ENCODE assay signal across 19 mouse cellular contexts in the genomic region with DNA sequence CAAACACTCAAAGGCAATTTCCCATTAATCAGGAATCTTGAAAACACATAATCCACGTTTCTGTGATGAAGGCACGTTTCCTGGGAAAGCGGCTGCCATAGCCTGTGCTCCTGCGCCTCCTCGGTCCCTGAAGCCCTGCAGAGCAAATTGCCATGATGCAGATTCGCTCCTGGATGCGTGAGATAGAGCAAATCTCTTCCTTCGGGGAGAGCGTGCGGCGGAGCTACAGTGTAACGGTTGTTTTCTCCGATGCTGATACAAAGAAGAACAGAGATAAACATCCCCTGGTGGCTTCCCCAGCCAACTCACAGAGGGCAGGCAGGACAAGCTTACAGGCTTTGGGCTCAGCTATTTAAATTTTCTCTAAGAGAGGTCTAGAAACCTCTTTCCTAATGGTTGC. TPM values are rescaled to one million over a fixed set of nuclear protein-coding genes. Genes with fewer than 3 reads are reported as not detected.
DNase-seq lines count a peak whose midpoint lies in the region; ATAC-seq and TF ChIP-seq lines count a peak whose summit lies in the region.
"Had no signal": no experiment of that assay in that cellular context is flagged by ENCODE, and none has a peak within 500 bp of the region (broad histone marks: within the 10 kb centered on the region; RNA-seq: fewer than 3 reads in every experiment).

No protein-coding gene starts in this region.

- H3K9ac ChIP-seq in intestine, postnatal 0 days (ENCODE audit: low read depth, low read length): peak overlapping the region; percentile 26; the same call in 1 of the 2 replicates
- no peak overlapping the region for H3K9ac ChIP-seq in intestine, embryonic 16.5 days (ENCODE audit: low read depth, low read length)
- no peak overlapping the region for H3K9ac ChIP-seq in liver, embryonic 14.5 days (replicated peaks)
- no peak overlapping the region for H3K9ac ChIP-seq in midbrain, embryonic 16.5 days (ENCODE audit: low read depth, low read length)
- no peak overlapping the region for H3K9ac ChIP-seq in heart, embryonic 11.5 days (ENCODE audit: low read depth, low read length)
- H3K9ac ChIP-seq: embryonic facial prominence, embryonic 13.5 days; liver, embryonic 15.5 days had no signal

- no peaks in the 10 kb centered on the region for H3K9me3 ChIP-seq in intestine, postnatal 0 days (ENCODE audit: control insufficient read depth)
- no peaks in the 10 kb centered on the region for H3K9me3 ChIP-seq in intestine, embryonic 16.5 days (ENCODE audit: control insufficient read depth, low read length)
- no peaks in the 10 kb centered on the region for H3K9me3 ChIP-seq in liver, embryonic 14.5 days (ENCODE audit: control insufficient read depth, low read length)
- H3K9me3 ChIP-seq in midbrain, embryonic 16.5 days (replicated peaks; ENCODE audit: control insufficient read depth, low read length, poor library complexity, severe bottlenecking): no peaks in the 10 kb centered on the region
- H3K9me3 ChIP-seq in heart, embryonic 11.5 days (replicated peaks; ENCODE audit: control insufficient read depth, low read length): no peaks in the 10 kb centered on the region
- H3K9me3 ChIP-seq: embryonic facial prominence, embryonic 13.5 days; heart, embryonic 10.5 days; limb, embryonic 10.5 days; liver, embryonic 15.5 days had no signal

- H3K27ac ChIP-seq in intestine, postnatal 0 days (ENCODE audit: low read depth, low read length): no peak overlapping the region
- H3K27ac ChIP-seq in intestine, embryonic 16.5 days (ENCODE audit: low read length): no peak overlapping the region
- H3K27ac ChIP-seq in liver, embryonic 14.5 days: no peak overlapping the region
- H3K27ac ChIP-seq in midbrain, embryonic 16.5 days (ENCODE audit: low read length): peak overlapping the region; percentile 52; the same call in 1 of the 2 replicates
- H3K27ac ChIP-seq in heart, embryonic 11.5 days (ENCODE audit: low read depth, low read length): no peak overlapping the region
- H3K27ac ChIP-seq: embryonic facial prominence, embryonic 13.5 days; heart, embryonic 10.5 days; limb, embryonic 10.5 days; liver, embryonic 15.5 days had no signal

- H3K4me2 ChIP-seq in intestine, postnatal 0 days (replicated peaks; ENCODE audit: low read depth): no peak overlapping the region
- no peak overlapping the region for H3K4me2 ChIP-seq in intestine, embryonic 16.5 days (ENCODE audit: low read depth, low read length)
- H3K4me2 ChIP-seq in liver, embryonic 14.5 days (ENCODE audit: low read depth): no peak overlapping the region
- peak overlapping the region; percentile 31; the same call in 1 of the 2 replicates for H3K4me2 ChIP-seq in midbrain, embryonic 16.5 days (ENCODE audit: low read length)
- no peak overlapping the region for H3K4me2 ChIP-seq in heart, embryonic 11.5 days
- H3K4me2 ChIP-seq: embryonic facial prominence, embryonic 13.5 days; liver, embryonic 15.5 days had no signal

- no peaks in the 10 kb centered on the region for H3K4me1 ChIP-seq in intestine, postnatal 0 days (replicated peaks; ENCODE audit: control insufficient read depth, insufficient read depth, low read length)
- H3K4me1 ChIP-seq in intestine, embryonic 16.5 days (ENCODE audit: control insufficient read depth, insufficient read depth, low read length): 0 out of 2 replicates have a peak, but pooled peaks cover 6% of the 10 kb centered on the region
- H3K4me1 ChIP-seq in liver, embryonic 14.5 days (replicated peaks; ENCODE audit: control insufficient read depth in 2 of 2, insufficient read depth in 2 of 2, low read length in 1 of 2): peaks cover 0 to 7% of the 10 kb centered on the region in 2 experiments; a peak in 1 of 4 replicates
- H3K4me1 ChIP-seq in midbrain, embryonic 16.5 days (ENCODE audit: control insufficient read depth, insufficient read depth, low read length): peaks cover 6% of the 10 kb centered on the region; the same call in 1 of the 2 replicates
- H3K4me1 ChIP-seq in heart, embryonic 11.5 days (ENCODE audit: control insufficient read depth, insufficient read depth, low read length): 0 out of 2 replicates have a peak, but pooled peaks cover 7% of the 10 kb centered on the region
- H3K4me1 ChIP-seq: embryonic facial prominence, embryonic 13.5 days had no signal

- TF ChIP-seq EP300 in liver, embryonic 14.5 days (IDR thresholded peaks at IDR 0.05; ENCODE audit: low read depth): peak; percentile 63

- H3K4me3 ChIP-seq in intestine, postnatal 0 days (ENCODE audit: low read depth, low read length): no peak overlapping the region
- no peak overlapping the region for H3K4me3 ChIP-seq in intestine, embryonic 16.5 days (ENCODE audit: low read length)
- H3K4me3 ChIP-seq in liver, embryonic 14.5 days (ENCODE audit: insufficient read depth in 1 of 2, low read depth in 2 of 2, low read length in 2 of 2): no peak overlapping the region
- no peak overlapping the region for H3K4me3 ChIP-seq in midbrain, embryonic 16.5 days (ENCODE audit: low read depth, low read length)
- no peak overlapping the region for H3K4me3 ChIP-seq in heart, embryonic 11.5 days (ENCODE audit: low read depth, low read length)
- H3K4me3 ChIP-seq: embryonic facial prominence, embryonic 13.5 days; heart, embryonic 10.5 days; limb, embryonic 10.5 days; liver, embryonic 15.5 days had no signal

- no peaks in the 10 kb centered on the region for H3K27me3 ChIP-seq in intestine, postnatal 0 days (replicated peaks; ENCODE audit: control insufficient read depth, insufficient read depth, low read length)
- H3K27me3 ChIP-seq in intestine, embryonic 16.5 days (replicated peaks; ENCODE audit: control insufficient read depth, insufficient read depth, low read length): no peaks in the 10 kb centered on the region
- no peaks in the 10 kb centered on the region for H3K27me3 ChIP-seq in liver, embryonic 14.5 days (ENCODE audit: control insufficient read depth, insufficient read depth, low read length)
- H3K27me3 ChIP-seq in midbrain, embryonic 16.5 days (ENCODE audit: control insufficient read depth, insufficient read depth, low read depth, low read length): no peaks in the 10 kb centered on the region
- H3K27me3 ChIP-seq in heart, embryonic 11.5 days (ENCODE audit: control insufficient read depth, insufficient read depth, low read length): no peaks in the 10 kb centered on the region
- H3K27me3 ChIP-seq: embryonic facial prominence, embryonic 13.5 days; liver, embryonic 15.5 days had no signal

- TF ChIP-seq CTCF in intestine, postnatal 0 days (IDR thresholded peaks at IDR 0.05; ENCODE audit: low read depth): no peak
- TF ChIP-seq CTCF in liver, embryonic 14.5 days (IDR thresholded peaks at IDR 0.05; ENCODE audit: low read depth): no peak

- ATAC-seq in intestine, postnatal 0 days: no peak
- ATAC-seq in intestine, embryonic 16.5 days: no peak
- ATAC-seq in liver, embryonic 14.5 days (ENCODE audit: insufficient read depth): peak; percentile 55; the same call in 1 of the 2 replicates
- ATAC-seq in midbrain, embryonic 16.5 days: peak; percentile 49
- no peak for ATAC-seq in heart, embryonic 11.5 days (replicated peaks; ENCODE audit: insufficient number of reproducible peaks, low FRiP score, low TSS enrichment)
- no peak for ATAC-seq in monocyte, adult 5-6 weeks (replicated peaks; ENCODE audit: insufficient number of reproducible peaks, low FRiP score, low TSS enrichment, poor library complexity, severe bottlenecking)
- ATAC-seq: forebrain, embryonic 16.5 days; lung, postnatal 0 days had no signal

- DNase-seq in brain, adult 2 months (ENCODE audit: low read depth, low spot score): peak; percentile 43
- no peak for DNase-seq in liver, embryonic 14.5 days (ENCODE audit: low read depth in 3 of 3, low spot score in 3 of 3)
- no peak for DNase-seq in spleen, postnatal 10 days (ENCODE audit: low spot score in 2 of 2)
- DNase-seq: B cell, adult 2 months; cerebellum, adult 9-10 months; heart, postnatal 10 days; retina, postnatal 1 day; thymus, postnatal 25 days had no signal

- WGBS in intestine, postnatal 0 days: 60% methylated on average over 13 of the region's 13 CpGs
- WGBS in intestine, embryonic 16.5 days: 59% methylated on average over 13 of the region's 13 CpGs
- WGBS in liver, embryonic 14.5 days (ENCODE audit: insufficient replicate concordance): 34% methylated on average over 13 of the region's 13 CpGs
- WGBS in midbrain, embryonic 16.5 days: 49% methylated on average over 13 of the region's 13 CpGs
- 59% methylated on average over 13 of the region's 13 CpGs for WGBS in heart, embryonic 11.5 days (ENCODE audit: insufficient replicate concordance)

- H3K36me3 ChIP-seq in intestine, postnatal 0 days (ENCODE audit: control insufficient read depth, insufficient read depth): no peaks in the 10 kb centered on the region
- no peaks in the 10 kb centered on the region for H3K36me3 ChIP-seq in intestine, embryonic 16.5 days (ENCODE audit: control insufficient read depth, insufficient read depth, low read length)
- H3K36me3 ChIP-seq in liver, embryonic 14.5 days (replicated peaks; ENCODE audit: control insufficient read depth, insufficient read depth, low read depth): no peaks in the 10 kb centered on the region
- H3K36me3 ChIP-seq in midbrain, embryonic 16.5 days (ENCODE audit: control insufficient read depth, insufficient read depth, low read length): no peaks in the 10 kb centered on the region
- no peaks in the 10 kb centered on the region for H3K36me3 ChIP-seq in heart, embryonic 11.5 days (ENCODE audit: control insufficient read depth, insufficient read depth, low read length)
- H3K36me3 ChIP-seq: embryonic facial prominence, embryonic 13.5 days; heart, embryonic 10.5 days; limb, embryonic 10.5 days; liver, embryonic 15.5 days had no signal

RNA-seq across cellular contexts. Expression of a gene that starts 57.7 kb away (rescaled TPM):
- polyA plus RNA-seq in intestine, postnatal 0 days (2015; fragmentation: Nextera tagmentation; extraction: Ambion mirVana): 124 and 130 TPM in 2 replicates
- 80.5 and 86.7 TPM in 2 replicates for polyA plus RNA-seq in intestine, embryonic 16.5 days (2015; fragmentation: Nextera tagmentation; extraction: Ambion mirVana)
- 22.5 and 35.5 TPM in 2 replicates for polyA plus RNA-seq in liver, embryonic 14.5 days (2012; rRNA removed)
- 41.2 and 44.4 TPM in 2 replicates for polyA plus RNA-seq in liver, embryonic 14.5 days (2014; fragmentation: Nextera tagmentation; extraction: Ambion mirVana)
- polyA plus RNA-seq in midbrain, embryonic 16.5 days (2015; fragmentation: Nextera tagmentation; extraction: Ambion mirVana): 21.5 and 21.9 TPM in 2 replicates
- polyA plus RNA-seq in heart, embryonic 11.5 days (2014; fragmentation: Nextera tagmentation; extraction: Ambion mirVana): 61.2 and 65.1 TPM in 2 replicates
- 32.1 to 76.3 TPM (median 67.0 TPM) in 3 replicates for total RNA-seq in monocyte, adult 5-6 weeks (2017)

Comparison
In these comparisons a context has a peak if more than half of its experiments do, and no peak if none do; other contexts are left out.
1. ATAC-seq: peak in liver, embryonic 14.5 days (single experiment) and midbrain, embryonic 16.5 days (single experiment); none in intestine, postnatal 0 days (single experiment), intestine, embryonic 16.5 days (single experiment), heart, embryonic 11.5 days (single experiment) and monocyte, adult 5-6 weeks (single experiment).